Mouse (Mus musculus) E14TG2a.4 (cell line): ENCODE data around the gene 2310039H08Rik.

Source experiments
- CTCF ChIP-seq: conservative IDR thresholded peaks from 2 replicates; pipeline ENCODE4 v1.5.1; 2014; ENCODE audit warnings: low read length
- NANOG ChIP-seq: IDR thresholded peaks from 2 replicates; pipeline ENCODE4 v1.6.1; 2014; ENCODE audit warnings: borderline replicate concordance, low read length, mixed read lengths
- POU5F1 ChIP-seq: IDR thresholded peaks from 2 replicates; pipeline ENCODE4 v1.6.1; 2014; ENCODE audit warnings: low read length, borderline replicate concordance

DNA sequence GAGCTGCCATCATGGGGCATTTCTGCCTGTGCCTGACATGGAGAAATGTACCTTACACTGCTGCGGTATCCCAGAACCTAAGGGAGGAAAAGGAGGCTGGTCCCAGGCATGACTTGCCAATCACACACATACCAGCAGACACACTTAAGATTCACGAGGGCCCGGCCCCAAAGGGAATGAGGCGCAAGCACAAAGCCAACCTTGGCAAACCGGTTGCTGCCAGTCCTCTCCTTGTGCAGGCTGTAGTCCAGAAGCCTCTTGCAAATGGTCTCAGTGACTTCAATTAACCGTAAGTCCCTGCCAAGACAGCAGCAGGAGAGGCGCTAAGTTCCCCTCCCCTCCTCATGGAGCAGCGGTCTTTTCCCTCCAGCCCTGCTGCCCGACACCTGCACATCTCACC, 29.4 kb upstream of the 2310039H08Rik start:
- TF ChIP-seq CTCF, result no peak
- TF ChIP-seq NANOG, result no peak
- TF ChIP-seq POU5F1, result no peak
